ENCODE assay signal across 8 mouse cellular contexts in the genomic region with DNA sequence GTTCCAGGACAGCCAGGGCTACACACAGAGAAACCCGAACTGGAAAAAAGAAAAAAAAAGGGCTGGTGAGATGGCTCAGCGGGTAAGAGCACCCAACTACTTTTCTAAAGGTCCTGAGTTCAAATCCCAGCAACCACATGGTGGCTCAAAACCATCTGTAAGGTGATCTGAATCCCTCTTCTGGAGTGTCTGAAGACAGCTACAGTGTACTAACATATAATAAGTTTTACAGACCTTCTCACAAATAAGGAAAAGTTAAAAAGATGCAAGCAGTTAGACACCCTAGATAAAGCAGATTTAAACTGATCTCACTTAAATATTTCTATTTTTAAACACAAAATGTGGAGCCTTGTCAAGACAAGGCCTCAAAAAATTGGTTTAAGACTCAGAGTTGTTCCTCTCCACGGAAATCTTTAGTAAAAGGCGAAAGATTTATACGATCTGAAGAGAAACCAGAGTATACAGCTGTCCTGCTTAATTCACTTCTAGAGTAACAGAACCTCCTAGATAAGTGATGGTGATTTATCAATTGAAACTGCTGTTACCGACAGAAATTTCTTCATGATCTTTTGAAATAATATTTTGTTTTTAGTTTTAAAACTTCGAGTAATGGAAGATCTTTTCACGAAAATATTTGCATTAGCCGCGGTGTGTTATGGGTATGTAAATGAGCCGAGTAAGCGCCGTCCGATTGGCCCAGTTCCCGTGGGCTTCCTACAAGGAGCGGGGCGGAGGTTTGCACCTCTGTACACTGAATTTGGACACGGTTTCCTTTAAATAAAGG. TPM values are rescaled to one million over a fixed set of nuclear protein-coding genes. Genes with fewer than 3 reads are reported as not detected.
DNase-seq lines count a peak whose midpoint lies in the region; ATAC-seq and TF ChIP-seq lines count a peak whose summit lies in the region.

No protein-coding gene starts in this region.

- H3K79me2 ChIP-seq in C2C12 (ENCODE audit: control insufficient read depth, insufficient read depth) = no peaks in the 10 kb centered on the region

- H3K9me3 ChIP-seq in heart, embryonic 11.5 days (replicated peaks; ENCODE audit: control insufficient read depth, low read length) = no peaks in the 10 kb centered on the region
- H3K9me3 ChIP-seq in kidney, embryonic 15.5 days (replicated peaks) = no peaks in the 10 kb centered on the region

- H3K4me1 ChIP-seq in heart, embryonic 11.5 days (ENCODE audit: control insufficient read depth, insufficient read depth, low read length) = 0 out of 2 replicates have a peak, but pooled peaks cover 2% of the 10 kb centered on the region
- H3K4me1 ChIP-seq in kidney, embryonic 15.5 days = peaks cover 21% of the 10 kb centered on the region

- no peaks in the 10 kb centered on the region for H3K36me3 ChIP-seq in C2C12 (ENCODE audit: control insufficient read depth, insufficient read depth)
- H3K36me3 ChIP-seq in heart, embryonic 11.5 days (ENCODE audit: control insufficient read depth, insufficient read depth, low read length) = no peaks in the 10 kb centered on the region
- H3K36me3 ChIP-seq in kidney, embryonic 15.5 days = no peaks in the 10 kb centered on the region

- peak overlapping the region; percentile 60 for H3K4me2 ChIP-seq in heart, embryonic 11.5 days
- H3K4me2 ChIP-seq in kidney, embryonic 15.5 days = peak overlapping the region; percentile 70

- no peak for TF ChIP-seq POLR2A in brain, embryonic 14.5 days (IDR thresholded peaks at IDR 0.05; ENCODE audit: borderline replicate concordance, extremely low read depth, insufficient read depth, insufficient read length, poor library complexity, severe bottlenecking)

- H3K4me3 ChIP-seq in C2C12 (ENCODE audit: insufficient read depth, poor library complexity, severe bottlenecking) = no peak overlapping the region
- peak overlapping the region; percentile 36 for H3K4me3 ChIP-seq in heart, embryonic 11.5 days (ENCODE audit: low read depth, low read length)
- peak overlapping the region; percentile 46 for H3K4me3 ChIP-seq in kidney, embryonic 15.5 days (replicated peaks)

- H3K27ac ChIP-seq in heart, embryonic 11.5 days (ENCODE audit: low read depth, low read length) = peak overlapping the region; percentile 22; the same call in 1 of the 2 replicates
- peak overlapping the region; percentile 82 for H3K27ac ChIP-seq in kidney, embryonic 15.5 days

- H3K79me3 ChIP-seq in C2C12 (ENCODE audit: low read depth) = no peaks in the 10 kb centered on the region

- DNase-seq in brain, embryonic 14.5 days (ENCODE audit: low read depth) = peak; percentile 97
- peak; percentile 90 for DNase-seq in liver
- peak; percentile 73 to 84 for DNase-seq in spleen, postnatal 36 days (ENCODE audit: low spot score in 2 of 2)

- H3K27me3 ChIP-seq in C2C12 (ENCODE audit: control insufficient read depth, insufficient read depth, insufficient read length) = no peaks in the 10 kb centered on the region
- H3K27me3 ChIP-seq in heart, embryonic 11.5 days (ENCODE audit: control insufficient read depth, insufficient read depth, low read length) = no peaks in the 10 kb centered on the region
- H3K27me3 ChIP-seq in kidney, embryonic 15.5 days = no peaks in the 10 kb centered on the region

- no peak overlapping the region for H3ac ChIP-seq in C2C12 (ENCODE audit: control insufficient read depth, insufficient read length, low read depth)

- 1% methylated on average over 18 of the region's 18 CpGs for WGBS in heart, embryonic 11.5 days (ENCODE audit: insufficient replicate concordance)
- under 1% methylated on average over 18 of the region's 18 CpGs for WGBS in kidney, embryonic 15.5 days

- TF ChIP-seq CTCF in C2C12 (IDR thresholded peaks at IDR 0.05; ENCODE audit: control insufficient read depth, insufficient read depth, insufficient read length) = no peak
- TF ChIP-seq CTCF in brain, embryonic 14.5 days (IDR thresholded peaks at IDR 0.05; ENCODE audit: borderline replicate concordance, extremely low read depth, insufficient read depth, insufficient read length) = no peak

- peak overlapping the region; percentile 59 for H3K9ac ChIP-seq in heart, embryonic 11.5 days (ENCODE audit: low read depth, low read length)
- peak overlapping the region; percentile 50; the same call in 1 of the 2 replicates for H3K9ac ChIP-seq in kidney, embryonic 15.5 days

- peak; percentile 89 for ATAC-seq in erythroblast, adult 5-6 weeks (replicated peaks; ENCODE audit: low FRiP score, poor library complexity, severe bottlenecking)
- ATAC-seq in heart, embryonic 11.5 days (replicated peaks; ENCODE audit: insufficient number of reproducible peaks, low FRiP score, low TSS enrichment) = peak; percentile 74
- peak; percentile 91 for ATAC-seq in kidney, embryonic 15.5 days (replicated peaks; ENCODE audit: low FRiP score)
- peak; percentile 86 for ATAC-seq in monocyte, adult 5-6 weeks (replicated peaks; ENCODE audit: insufficient number of reproducible peaks, low FRiP score, low TSS enrichment, poor library complexity, severe bottlenecking)

TF ChIP-seq in C2C12, 6 proteins besides CTCF, POLR2A, EP300 and RAD21:
- peak; percentile 70 for TF ChIP-seq CEBPB (IDR thresholded peaks at IDR 0.05; ENCODE audit: low read depth)
- TF ChIP-seq MAX (IDR thresholded peaks at IDR 0.05) = peak; percentile 42
- TF ChIP-seq FOSL1 (IDR thresholded peaks at IDR 0.05; ENCODE audit: insufficient read depth, low read length, poor library complexity, severe bottlenecking) = no peak
- TF ChIP-seq USF1 (IDR thresholded peaks at IDR 0.05; ENCODE audit: low read depth) = peak; percentile 29

RNA-seq across cellular contexts. Expression of a gene that starts 6.4 kb away (rescaled TPM):
- polyA plus RNA-seq in C2C12 (2012; fragmentation: generic; extraction: Trizol) = 2.1 TPM
- polyA plus RNA-seq in brain, embryonic 14.5 days (2012; rRNA removed) = 5.8 and 6.2 TPM in 2 replicates
- 10.2 and 13.2 TPM in 2 replicates for total RNA-seq in erythroblast, adult 5-6 weeks (2015; ENCODE audit: low replicate concordance)
- 14.5 and 15.3 TPM in 2 replicates for total RNA-seq in erythroblast, adult 5-6 weeks (2017; ENCODE audit: low replicate concordance)
- 4.6 and 5.0 TPM in 2 replicates for polyA plus RNA-seq in heart, embryonic 11.5 days (2014; fragmentation: Nextera tagmentation; extraction: Ambion mirVana)
- polyA plus RNA-seq in kidney, embryonic 15.5 days (2015; fragmentation: Nextera tagmentation; extraction: Ambion mirVana) = 7.9 and 8.1 TPM in 2 replicates
- 1.9 to 3.1 TPM (median 2.3 TPM) in 3 replicates for total RNA-seq in monocyte, adult 5-6 weeks (2017)
